Mouse (Mus musculus) CH12.LX (cell line): ENCODE measurements around the gene Skap2. TPM values are rescaled to one million over a fixed set of nuclear protein-coding genes. Genes with fewer than 3 reads are reported as not detected.
A peak's percentile ranks its signal among the peaks of the same experiment; 100 is the strongest.

Experiments
- DNase-seq: peaks from one replicate; pipeline ENCODE4 v3.0.0-alpha.2; 2013; ENCODE audit errors: extremely low read depth
- H3K27ac ChIP-seq: 2 replicates; pipeline ENCODE4 v1.5.1; 2012; ENCODE audit warnings: low read depth, mild to moderate bottlenecking, control low read depth, moderate library complexity; ENCODE audit not compliant: insufficient read depth
- H3K27me3 ChIP-seq: replicated peaks from 2 replicates; pipeline ENCODE3; 2012; ENCODE audit warnings: inconsistent platforms
- H3K36me3 ChIP-seq, 2 experiments: replicated peaks in 1 of 2; 2 replicates each; pipeline versions ENCODE3 to v1.6.1; 2012; ENCODE audit warnings: inconsistent platforms in 1 of 2, low read length in 1 of 2, mild to moderate bottlenecking in 1 of 2, mixed read lengths in 1 of 2, moderate library complexity in 1 of 2; ENCODE audit not compliant: control insufficient read depth in 1 of 2, insufficient read depth in 1 of 2
- H3K4me1 ChIP-seq, 2 experiments: 2 replicates each; pipeline ENCODE4 v1.6.1; 2012; ENCODE audit warnings: inconsistent platforms in 1 of 2, moderate library complexity in 1 of 2; ENCODE audit not compliant: insufficient read depth in 2 of 2, control insufficient read depth in 1 of 2
- H3K4me2 ChIP-seq: 2 replicates; pipeline ENCODE4 v1.6.1; 2012; ENCODE audit warnings: low read depth, mild to moderate bottlenecking, control low read depth; ENCODE audit not compliant: poor library complexity, insufficient read depth, severe bottlenecking
- H3K4me3 ChIP-seq, 3 experiments: fragments of 150-350 bp in 1 of 3; sonication (generic) in 1 of 3; replicated peaks in 1 of 3; 2 replicates each; pipeline versions ENCODE3 to v1.5.1; 2011 to 2012; ENCODE audit warnings: low read depth in 2 of 3, low read length in 2 of 3, mild to moderate bottlenecking in 2 of 3, moderate library complexity in 2 of 3, control low read depth in 1 of 3, improper control_type of control experiment in 1 of 3, inconsistent platforms in 1 of 3, mixed read lengths in 1 of 3; ENCODE audit not compliant: poor library complexity in 1 of 3
- H3K79me2 ChIP-seq: replicated peaks from 2 replicates; pipeline ENCODE4 v1.6.1; 2012; ENCODE audit warnings: mild to moderate bottlenecking, moderate library complexity; ENCODE audit not compliant: control insufficient read depth, poor library complexity, insufficient read depth, severe bottlenecking; ENCODE audit errors: extremely low read depth
- H3K9ac ChIP-seq: 2 replicates; pipeline ENCODE4 v1.6.1; 2012; ENCODE audit warnings: low read depth, mild to moderate bottlenecking, control low read depth, moderate library complexity; ENCODE audit not compliant: insufficient read depth
- H3K9me3 ChIP-seq: replicated peaks from 2 replicates; pipeline ENCODE3; 2012; ENCODE audit warnings: low read length, inconsistent platforms, mixed read lengths
- CTCF ChIP-seq, 2 experiments: IDR thresholded peaks in 1 of 2; conservative IDR thresholded peaks in 1 of 2; 2 replicates each; pipeline ENCODE4 v1.5.1; 2011 to 2012; ENCODE audit warnings: low read depth in 2 of 2, low read length in 2 of 2, improper control_type of control experiment in 1 of 2, inconsistent platforms in 1 of 2, mild to moderate bottlenecking in 1 of 2, moderate library complexity in 1 of 2
- E2F4 ChIP-seq: IDR thresholded peaks from 2 replicates; pipeline ENCODE4 v1.6.1; 2011; ENCODE audit warnings: low read depth, low read length, improper control_type of control experiment; ENCODE audit not compliant: insufficient replicate concordance
- EP300 ChIP-seq: IDR thresholded peaks from 2 replicates; pipeline ENCODE4 v1.6.1; 2011; ENCODE audit warnings: low read length, improper control_type of control experiment
- GABPA ChIP-seq: IDR thresholded peaks from 2 replicates; pipeline ENCODE4 v1.6.1; 2012; ENCODE audit warnings: low read depth, low read length, improper control_type of control experiment, inconsistent platforms; ENCODE audit not compliant: insufficient replicate concordance
- JUN ChIP-seq: IDR thresholded peaks from 2 replicates; pipeline ENCODE4 v1.6.1; 2011; ENCODE audit warnings: low read depth, mild to moderate bottlenecking, low read length, improper control_type of control experiment, moderate library complexity; ENCODE audit not compliant: insufficient read depth
- JUND ChIP-seq: conservative IDR thresholded peaks from 2 replicates; pipeline ENCODE4 v1.6.1; 2011; ENCODE audit warnings: low read depth, low read length, improper control_type of control experiment
- KAT2A ChIP-seq: IDR thresholded peaks from 2 replicates; pipeline ENCODE4 v1.6.1; 2012; ENCODE audit warnings: low read length, improper control_type of control experiment, inconsistent platforms; ENCODE audit not compliant: insufficient replicate concordance
- MAFK ChIP-seq: IDR thresholded peaks from 2 replicates; pipeline ENCODE4 v1.6.1; 2011; ENCODE audit warnings: low read length, improper control_type of control experiment; ENCODE audit not compliant: insufficient replicate concordance
- MEF2A ChIP-seq: IDR thresholded peaks from 2 replicates; pipeline ENCODE4 v1.6.1; 2014; ENCODE audit warnings: low read depth, mild to moderate bottlenecking, inconsistent platforms, low read length, improper control_type of control experiment, borderline replicate concordance
- MXI1 ChIP-seq: IDR thresholded peaks from 2 replicates; pipeline ENCODE4 v1.6.1; 2011; ENCODE audit warnings: mild to moderate bottlenecking, low read depth, low read length, improper control_type of control experiment
- MYC ChIP-seq: IDR thresholded peaks from 2 replicates; pipeline ENCODE4 v1.6.1; 2011; ENCODE audit warnings: low read depth, mild to moderate bottlenecking, improper control_type of control experiment, low read length
- NRF1 ChIP-seq: IDR thresholded peaks from 2 replicates; pipeline ENCODE4 v1.6.1; 2014; ENCODE audit warnings: low read depth, mild to moderate bottlenecking, inconsistent platforms, low read length, improper control_type of control experiment, moderate library complexity
- POLR2A ChIP-seq: IDR thresholded peaks from 2 replicates; pipeline ENCODE4 v1.6.1; 2011; ENCODE audit warnings: low read depth, mild to moderate bottlenecking, improper control_type of control experiment, low read length
- RCOR1 ChIP-seq: conservative IDR thresholded peaks from 2 replicates; pipeline ENCODE4 v1.6.1; 2012; ENCODE audit warnings: low read depth, mild to moderate bottlenecking, inconsistent platforms, low read length, improper control_type of control experiment
- SIN3A ChIP-seq: IDR thresholded peaks from 2 replicates; pipeline ENCODE4 v1.6.1; 2012; ENCODE audit warnings: low read length, improper control_type of control experiment, inconsistent platforms
- TBP ChIP-seq: conservative IDR thresholded peaks from 2 replicates; pipeline ENCODE4 v1.6.1; 2011; ENCODE audit warnings: low read depth, low read length, improper control_type of control experiment
- TCF12 ChIP-seq: IDR thresholded peaks from 2 replicates; pipeline ENCODE4 v1.6.1; 2014; ENCODE audit warnings: low read depth, mild to moderate bottlenecking, inconsistent platforms, low read length, improper control_type of control experiment
- UBTF ChIP-seq: IDR thresholded peaks from 2 replicates; pipeline ENCODE4 v1.6.1; 2012; ENCODE audit warnings: low read depth, mild to moderate bottlenecking, inconsistent platforms, low read length, improper control_type of control experiment, moderate library complexity
- USF1 ChIP-seq: IDR thresholded peaks from 2 replicates; pipeline ENCODE4 v1.6.1; 2014; ENCODE audit warnings: low read depth, mild to moderate bottlenecking, inconsistent platforms, low read length, improper control_type of control experiment
- USF2 ChIP-seq: conservative IDR thresholded peaks from 2 replicates; pipeline ENCODE4 v1.6.1; 2011; ENCODE audit warnings: low read depth, low read length, improper control_type of control experiment
- ZC3H11A ChIP-seq: IDR thresholded peaks from 2 replicates; pipeline ENCODE4 v1.6.1; 2012; ENCODE audit warnings: low read depth, mild to moderate bottlenecking, inconsistent platforms, low read length, improper control_type of control experiment
- ZKSCAN1 ChIP-seq: IDR thresholded peaks from 2 replicates; pipeline ENCODE4 v1.6.1; 2012; ENCODE audit warnings: low read depth, inconsistent platforms, low read length, improper control_type of control experiment, borderline replicate concordance
- ZMIZ1 ChIP-seq: IDR thresholded peaks from 2 replicates; pipeline ENCODE4 v1.6.1; 2012; ENCODE audit warnings: low read depth, mild to moderate bottlenecking, inconsistent platforms, low read length, improper control_type of control experiment
- ZNF384 ChIP-seq: IDR thresholded peaks from 2 replicates; pipeline ENCODE4 v1.6.1; 2012; ENCODE audit warnings: low read depth, low read length, improper control_type of control experiment, inconsistent platforms
- dilution Hi-C: fragments of 300-500 bp; cut with MboI; formaldehyde crosslinking; loops from 2 replicates; pipeline ENCODE4 v1.14.3; 2020; ENCODE audit warnings: low sequenced_read_pairs; ENCODE audit not compliant: extremely low pct_unique_long_range_greater_than_20kb, extremely low pct_ligation_motif_present
- in situ Hi-C: fragments of 300-500 bp; cut with MboI; formaldehyde crosslinking; loops from 3 replicates; pipeline ENCODE4 v1.14.3; 2019; ENCODE audit warnings: low sequenced_read_pairs, low pct_ligation_motif_present, low pct_unique_long_range_greater_than_20kb, mixed read lengths
- polyA plus RNA-seq: library from polyadenylated mRNA; unstranded; fragments of >175 nt; gene quantifications from 2 replicates; pipeline ENCODE4 v1.2.1, GENCODE M21; 2012; ENCODE audit warnings: low read depth; ENCODE audit not compliant: insufficient read length
- total RNA-seq, 2 experiments: library from RNA; depleted of rRNA; stranded (reverse); fragments of 300-350 nt in 1 of 2; fragments of >200 nt in 1 of 2; gene quantifications; 2 replicates each; pipeline ENCODE4 v1.2.3; 2012 to 2014

Skap2 gene
- total and polyA plus RNA-seq, 3 experiments, result 25.8 to 76.1 (median 51.9) TPM

GRCm38 (mm10) chr6:51908495-51908894, 103.9 kb downstream of the Skap2 start:
- dilution Hi-C loops (no loop called here), in situ Hi-C loops (no loop called here)
- no peak overlapping the region for H3K27ac ChIP-seq
- no peaks in the 10 kb centered on the region for H3K27me3 ChIP-seq
- H3K9ac ChIP-seq, result no peak overlapping the region
- H3K4me3 ChIP-seq, result no peak overlapping the region
- TF ChIP-seq ZNF384 (no peak), TBP (no peak), MYC (no peak), RCOR1 (no peak), JUN (no peak), USF1 (no peak), ZMIZ1 (no peak), ZC3H11A (no peak), MXI1 (no peak), CTCF (conservative IDR thresholded peaks at IDR 0.05 in 1 of 2, IDR thresholded peaks at IDR 0.05 in 1 of 2; ENCODE audit: low read depth in 2 of 2, low read length in 2 of 2) (no peak), E2F4 (no peak), ZKSCAN1 (no peak), SIN3A (no peak), MAFK (no peak), UBTF (no peak), EP300 (no peak), NRF1 (no peak), TCF12 (no peak), USF2 (no peak)
- no peak for DNase-seq
- peaks cover 2 to 25% of the 10 kb centered on the region in 2 experiments; a peak in 3 of 4 replicates for H3K4me1 ChIP-seq
- no peaks in the 10 kb centered on the region for H3K9me3 ChIP-seq
- peaks cover 3 to 27% of the 10 kb centered on the region in 2 experiments for H3K36me3 ChIP-seq
- no peaks in the 10 kb centered on the region for H3K79me2 ChIP-seq
- no peak overlapping the region for H3K4me2 ChIP-seq

- Histone ChIP-seq H3K9me3 (no peaks in the 10 kb centered on the region), H3K27ac (no peak overlapping the region; the same call in 1 of the 2 replicates), H3K36me3 (peaks cover 3 to 20% of the 10 kb centered on the region in 2 experiments), H3K9ac (no peak overlapping the region), H3K4me1 (peaks cover 0 to 30% of the 10 kb centered on the region in 2 experiments; a peak in 2 of 4 replicates), H3K4me2 (no peak overlapping the region), H3K79me2 (no peaks in the 10 kb centered on the region), H3K27me3 (no peaks in the 10 kb centered on the region), H3K4me3 (no peak overlapping the region)
- dilution Hi-C loops, result no loop called here
- no peak for TF ChIP-seq JUN
- TF ChIP-seq JUND, result no peak
- TF ChIP-seq MYC, result no peak
- TF ChIP-seq SIN3A, result no peak
- TF ChIP-seq ZC3H11A, result no peak
- TF ChIP-seq MAFK, result no peak
- TF ChIP-seq ZKSCAN1, result no peak
- no peak for TF ChIP-seq GABPA
- no peak for TF ChIP-seq POLR2A
- TF ChIP-seq MEF2A, result no peak
- no peak for TF ChIP-seq USF2
- no peak for TF ChIP-seq KAT2A
- TF ChIP-seq USF1, result no peak
- TF ChIP-seq TBP, result no peak
- in situ Hi-C loops, result no loop called here
- DNase-seq, result peak; percentile 43
Measured at GRCm38 (mm10) chr6:51905659-51906058, 106.7 kb downstream of the Skap2 start.
